Mouse (Mus musculus) B cell, adult 2 months (primary cell): ENCODE measurements around the gene Ggt1.

Experiments used
- DNase-seq, 2 experiments: peaks; one replicate each; pipeline ENCODE4 v3.0.0; 2022

Ggt1 gene

DNA sequence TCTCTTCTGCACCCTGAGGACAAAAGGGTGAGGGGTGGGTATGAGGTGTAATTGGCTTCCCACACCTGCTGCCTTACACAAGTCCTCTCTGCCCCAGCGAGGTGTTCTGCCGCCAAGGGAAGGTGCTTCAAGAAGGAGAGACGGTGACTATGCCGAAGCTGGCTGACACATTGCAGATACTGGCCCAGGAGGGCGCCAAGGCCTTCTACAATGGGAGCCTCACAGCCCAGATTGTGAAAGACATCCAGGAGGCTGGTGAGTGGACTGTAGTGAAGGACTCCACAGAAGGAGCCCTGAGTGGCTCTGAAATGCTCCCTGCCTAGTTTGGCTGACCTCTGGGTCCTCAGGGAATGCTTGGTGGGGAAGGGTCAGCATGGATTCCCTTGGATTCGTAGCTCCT, 17.7 kb downstream of the Ggt1 start:
- no peak for DNase-seq

DNA sequence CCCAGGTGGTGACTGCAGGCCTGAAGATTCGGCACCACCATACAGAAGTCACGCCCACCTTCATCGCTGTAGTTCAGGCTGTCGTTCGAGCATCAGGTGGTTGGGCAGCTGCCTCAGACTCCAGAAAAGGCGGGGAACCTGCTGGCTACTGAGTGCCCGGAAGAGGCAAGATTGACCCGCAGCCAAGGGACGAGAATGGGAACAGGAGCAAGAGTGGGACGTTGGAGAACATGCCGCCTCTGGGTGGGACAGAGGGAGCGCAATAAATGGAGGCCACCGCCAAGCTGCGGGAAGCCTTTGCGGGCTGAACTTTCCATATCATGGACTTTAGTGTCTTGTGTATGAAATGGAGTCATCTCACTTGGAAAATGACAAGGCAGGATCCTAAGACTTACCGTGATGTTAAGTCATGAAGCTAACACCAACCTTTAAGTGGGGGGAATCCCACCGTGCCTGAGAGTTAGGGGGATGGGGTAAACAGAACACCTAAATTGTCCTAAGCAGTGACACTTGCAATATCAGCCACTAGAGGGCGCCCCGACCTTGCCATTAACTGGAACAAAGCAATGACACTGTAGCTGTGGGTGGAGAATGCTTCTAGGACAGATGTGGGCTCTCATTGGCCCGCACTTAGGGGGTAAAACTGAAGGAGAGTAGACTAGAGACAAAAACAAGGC, 24.6 kb downstream of the Ggt1 start:
- DNase-seq: peak; percentile 94 to 96

DNA sequence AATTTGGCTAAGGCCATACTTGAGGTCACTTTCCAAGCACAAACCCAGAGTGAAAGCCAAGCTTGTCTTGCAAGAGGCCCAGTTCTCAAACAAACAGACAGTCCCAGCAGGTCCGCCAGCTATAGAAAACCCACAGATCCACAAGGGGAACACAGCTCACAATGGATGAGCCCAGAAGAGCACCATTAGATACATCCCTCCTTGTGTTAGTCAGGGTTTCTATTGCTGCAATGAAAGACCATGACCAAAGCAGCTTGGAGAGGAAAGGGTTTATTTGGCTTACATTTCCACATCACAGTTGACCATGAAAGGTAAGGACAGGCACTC, 25.1 kb downstream of the Ggt1 start:
- DNase-seq: no peak

DNA sequence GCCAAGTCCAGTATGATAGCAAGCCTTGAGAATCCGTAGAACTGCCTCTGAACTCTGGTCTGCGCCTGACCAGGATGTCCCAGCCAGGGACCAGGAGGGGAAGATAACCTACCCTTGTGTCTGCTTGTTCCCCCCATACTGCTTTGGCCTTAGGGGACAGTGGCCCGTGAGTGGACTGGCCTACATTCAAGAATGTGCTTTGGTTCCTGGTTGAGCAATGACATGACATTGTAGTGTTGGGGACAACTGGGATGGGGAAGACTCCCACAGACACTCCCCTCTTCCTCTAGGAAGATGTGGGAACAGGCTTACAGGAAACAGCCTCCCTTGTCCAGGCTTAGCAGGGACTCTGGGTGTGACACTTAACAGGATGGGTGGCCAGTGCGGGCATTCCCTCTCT, 26.4 kb downstream of the Ggt1 start:
- DNase-seq: no peak

DNA sequence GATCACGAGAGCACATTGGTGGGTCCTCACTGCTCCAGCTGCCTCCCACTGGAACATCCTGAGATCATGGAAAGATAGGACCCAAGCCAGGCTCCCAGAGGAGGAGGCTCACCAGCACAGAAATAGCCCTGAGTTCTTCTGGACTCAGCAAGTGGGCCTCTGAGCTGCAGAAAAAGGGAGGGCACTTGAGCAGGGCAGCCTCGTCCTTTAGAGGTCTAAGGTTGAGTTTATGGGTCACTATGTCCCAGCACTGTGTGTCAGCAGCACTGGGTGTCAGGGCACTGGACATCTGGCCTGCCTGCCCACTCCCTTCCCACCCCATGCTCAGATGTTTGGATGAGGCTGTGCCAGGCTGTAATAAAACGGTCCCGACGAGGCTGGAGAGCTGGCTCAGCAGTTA, 26.9 kb downstream of the Ggt1 start:
- no peak for DNase-seq

GRCm38 (mm10) chr10:75589129-75589528, 27.7 kb downstream of the Ggt1 start, which contains the start of gene Ggt5:
TSS of gene Ggt5 (plus strand) at chr10:75589340.
- peak in 1 of 2 experiments; percentile 13 for DNase-seq

DNA sequence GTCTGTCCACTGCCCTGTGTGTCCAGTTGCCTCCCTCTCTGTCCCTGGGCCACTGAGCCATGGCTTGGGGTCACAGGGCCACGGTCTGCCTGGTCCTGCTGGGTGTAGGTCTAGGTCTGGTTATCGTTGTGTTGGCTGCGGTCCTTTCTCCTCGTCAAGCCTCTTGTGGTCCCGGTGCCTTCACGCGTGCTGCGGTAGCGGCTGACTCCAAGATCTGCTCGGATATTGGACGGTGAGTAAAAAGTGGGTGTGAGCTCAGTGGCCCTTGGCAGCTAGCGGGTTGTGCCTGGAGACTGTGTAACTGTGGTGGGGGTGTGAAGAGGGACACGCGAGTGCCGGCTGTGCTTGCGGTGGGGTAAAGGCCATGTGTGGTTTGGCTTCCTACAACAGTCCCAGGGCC, 28.2 kb downstream of the Ggt1 start:
- peak; percentile 36 to 39 for DNase-seq

DNA sequence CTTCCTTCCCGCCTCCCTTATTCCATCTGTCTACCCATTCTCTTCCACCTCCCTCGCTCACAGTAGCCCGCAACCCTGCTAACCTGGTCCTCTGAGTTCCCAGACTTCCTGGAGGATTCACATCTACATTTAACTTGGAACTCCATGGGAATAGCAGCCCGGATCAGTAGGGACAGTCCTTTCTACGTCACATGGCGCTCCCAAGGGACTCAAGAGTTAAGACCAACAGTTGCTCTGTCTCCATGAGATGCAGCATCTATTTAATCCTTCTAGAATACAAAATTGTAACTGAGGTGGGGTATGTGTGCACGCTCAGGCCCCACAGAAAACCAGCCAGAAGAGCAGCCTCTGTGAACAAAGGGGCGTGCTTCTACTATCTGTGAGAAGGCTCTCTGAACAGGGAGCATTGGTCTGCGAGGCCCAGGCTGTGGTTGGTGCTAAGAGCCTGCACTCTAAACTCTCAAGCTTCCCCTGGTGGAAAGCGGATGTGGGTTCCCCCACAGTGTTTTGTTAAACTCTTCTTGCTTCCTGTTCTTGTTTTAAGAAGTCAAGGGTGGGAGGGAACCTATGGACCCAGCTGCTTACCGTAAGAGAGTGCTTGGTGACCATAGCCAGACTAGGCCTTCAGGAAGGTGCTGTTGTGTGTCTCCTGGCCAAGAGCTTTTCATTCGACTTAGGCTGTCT, 29.9 kb downstream of the Ggt1 start:
- peak; percentile 85 to 90 for DNase-seq

- no peak for DNase-seq
Observed at GRCm38 (mm10) chr10:75592585-75592984, 31.2 kb downstream of the Ggt1 start.

GRCm38 (mm10) chr10:75595981-75596380, 34.6 kb downstream of the Ggt1 start:
- DNase-seq: no peak

DNA sequence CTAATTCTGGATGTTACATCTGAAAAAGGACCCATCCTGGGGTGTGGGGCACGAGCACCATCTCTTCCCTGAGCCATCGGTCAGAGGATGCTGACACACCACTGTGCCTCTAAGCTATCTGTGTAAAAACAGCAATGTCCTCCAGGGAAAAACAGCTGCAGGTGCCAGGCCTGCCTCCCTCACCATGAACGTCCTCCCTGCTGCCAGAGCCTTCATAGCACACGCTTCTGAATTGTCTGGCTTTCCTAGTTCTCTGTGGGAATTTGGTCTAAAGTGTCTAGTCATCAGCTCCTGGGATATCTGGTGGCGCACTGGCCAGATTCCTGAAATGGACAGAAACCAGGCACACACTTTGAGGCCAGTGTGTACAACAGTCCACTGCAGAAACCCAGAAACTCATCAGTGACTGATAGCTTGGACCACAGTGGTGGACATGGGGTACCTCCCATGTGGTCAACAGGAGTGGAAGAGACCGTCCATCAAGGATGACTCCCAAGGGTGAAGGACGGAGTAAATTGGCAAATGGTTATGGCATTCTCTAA, 38.9 kb downstream of the Ggt1 start:
- no peak for DNase-seq

GRCm38 (mm10) chr10:75605162-75605846, 43.9 kb downstream of the Ggt1 start:
- DNase-seq: peak; percentile 64 to 69

DNA sequence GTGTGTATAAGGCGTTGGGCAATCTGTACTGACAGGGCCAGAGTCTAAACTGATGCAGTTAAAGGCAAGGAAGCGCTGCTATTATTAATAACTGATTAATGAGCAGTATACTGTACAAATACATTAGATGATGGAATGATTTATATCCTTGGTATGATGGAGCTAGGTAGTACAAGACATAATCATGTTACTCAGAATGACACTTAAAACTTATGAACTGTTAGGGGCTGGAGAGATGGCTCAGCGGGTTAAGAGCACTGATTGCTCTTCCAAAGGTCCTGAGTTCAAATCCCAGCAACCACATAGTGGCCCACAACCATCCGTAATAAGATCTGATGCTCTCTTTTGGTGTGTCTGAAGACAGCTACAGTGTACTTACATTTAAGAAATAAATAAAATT, 45.8 kb downstream of the Ggt1 start:
- DNase-seq: no peak

DNA sequence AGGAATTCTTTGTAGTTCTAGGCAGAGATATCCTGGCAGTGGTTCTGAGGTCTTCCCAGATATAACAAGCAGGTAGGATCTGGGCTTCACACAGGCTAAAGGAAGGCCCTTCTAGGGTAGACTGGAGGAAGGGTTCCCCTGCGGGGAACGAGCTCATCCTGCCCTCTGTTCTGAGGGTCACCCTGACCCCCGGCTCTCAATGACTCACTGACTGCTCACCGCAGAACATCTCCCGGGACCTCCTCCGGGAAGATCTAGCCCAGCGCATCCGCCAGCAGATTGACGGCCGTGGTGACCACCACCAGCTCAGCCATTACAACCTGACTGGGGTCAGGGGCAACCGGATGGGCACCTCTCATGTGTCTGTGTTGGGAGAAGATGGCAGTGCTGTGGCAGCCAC, 47.6 kb downstream of the Ggt1 start:
- no peak for DNase-seq

DNA sequence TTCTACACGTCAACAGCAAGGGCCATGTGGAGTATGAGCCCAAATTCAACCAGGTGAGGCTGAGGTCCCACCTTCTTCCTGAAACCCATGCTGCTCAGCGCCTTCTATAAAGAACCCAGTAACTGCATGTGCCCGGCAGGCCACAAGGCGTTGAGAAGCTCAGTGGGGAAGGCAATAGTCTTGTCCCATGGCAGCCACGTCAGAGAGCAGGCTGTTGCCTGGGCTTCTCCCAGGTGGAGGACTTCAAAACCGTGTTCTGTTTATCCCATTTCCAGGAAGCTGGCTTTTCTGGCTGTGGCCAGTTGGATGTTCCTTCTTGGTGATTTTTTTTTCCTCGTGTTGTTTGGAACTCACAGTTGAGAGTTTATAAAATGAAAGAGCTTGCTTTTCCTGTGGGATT, 49.1 kb downstream of the Ggt1 start:
- DNase-seq: no peak

GRCm38 (mm10) chr10:75616044-75616443, 54.6 kb downstream of the Ggt1 start:
- DNase-seq: no peak

DNA sequence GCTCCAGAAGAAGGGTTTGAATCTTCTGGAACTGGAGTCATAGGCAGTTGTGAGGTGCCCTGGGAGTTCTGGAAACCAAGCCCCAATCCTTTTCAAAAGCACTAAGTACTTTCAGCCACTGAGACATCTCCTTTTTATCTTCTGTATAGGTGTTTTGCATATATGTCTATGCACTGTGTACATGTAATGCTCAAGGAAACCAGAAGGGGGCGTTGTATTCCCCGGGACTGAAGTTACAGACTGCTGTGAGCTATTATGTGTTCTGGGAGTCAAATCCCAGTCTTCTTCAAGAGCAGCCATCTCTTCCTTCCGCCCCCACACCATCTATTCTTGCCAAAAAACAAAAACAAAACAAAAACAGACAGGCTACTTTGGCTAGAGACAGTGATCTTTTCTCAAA, 59.4 kb downstream of the Ggt1 start:
- DNase-seq: no peak

DNA sequence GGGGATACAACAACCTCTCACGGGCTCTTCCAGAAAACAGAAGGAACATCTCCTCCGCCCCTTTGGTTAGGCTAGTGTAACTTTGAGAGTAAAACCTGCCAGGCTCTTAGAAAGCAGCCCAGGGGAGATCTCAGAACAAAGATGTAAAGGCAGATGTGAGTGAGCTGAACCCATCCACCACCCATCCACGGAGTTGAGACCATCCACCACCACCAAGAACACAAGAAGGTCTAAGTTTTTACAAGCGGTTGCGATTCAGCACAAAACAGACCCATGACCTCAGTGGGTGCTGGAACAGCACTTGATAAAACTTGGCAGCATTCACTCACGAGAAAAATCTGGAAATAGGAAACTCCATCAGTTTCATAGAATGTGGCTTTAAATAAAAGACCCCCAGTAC, 64.5 kb downstream of the Ggt1 start:
- no peak for DNase-seq

DNA sequence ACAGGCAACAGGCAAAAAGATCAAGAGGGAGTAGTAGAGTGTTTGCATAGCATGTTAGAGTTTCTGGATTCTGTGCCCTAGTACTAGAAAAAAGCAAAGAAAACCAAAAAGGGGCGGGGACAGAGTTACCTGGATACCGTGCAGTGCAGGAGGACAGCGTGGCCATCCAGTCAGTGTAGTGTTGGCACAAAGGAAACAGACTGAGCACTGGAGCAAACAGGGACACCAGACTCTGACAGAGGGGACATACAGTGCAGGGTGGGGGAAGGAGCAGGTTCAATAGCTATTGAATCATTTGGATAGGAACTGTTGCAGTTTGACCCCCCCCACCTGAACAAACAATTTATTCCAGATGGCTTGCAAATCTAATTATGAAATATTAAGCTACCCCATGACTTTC, 65.6 kb downstream of the Ggt1 start:
- DNase-seq: no peak

DNA sequence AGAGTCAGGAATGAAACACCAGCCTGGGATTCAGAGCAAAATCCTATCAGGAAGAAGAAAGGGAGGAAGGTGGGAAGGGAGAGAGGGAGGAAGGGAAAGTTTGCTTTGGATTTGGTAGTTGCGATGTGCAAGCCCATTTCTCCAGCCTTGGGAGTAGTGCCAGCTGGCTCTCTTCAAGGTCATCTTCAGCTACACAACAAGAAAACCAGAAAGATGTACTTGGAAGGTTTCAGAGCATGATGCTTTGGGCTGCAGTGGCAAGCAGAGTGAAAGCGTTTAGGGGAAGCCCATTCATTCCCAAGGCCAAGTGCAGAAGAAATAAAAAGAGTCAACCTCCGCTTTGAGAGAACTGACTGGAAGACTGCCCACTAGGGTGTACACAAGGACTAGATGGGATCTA, 66.1 kb downstream of the Ggt1 start:
- DNase-seq: no peak

- DNase-seq: no peak
Observed at GRCm38 (mm10) chr10:75632633-75633032, 71.2 kb downstream of the Ggt1 start.

DNA sequence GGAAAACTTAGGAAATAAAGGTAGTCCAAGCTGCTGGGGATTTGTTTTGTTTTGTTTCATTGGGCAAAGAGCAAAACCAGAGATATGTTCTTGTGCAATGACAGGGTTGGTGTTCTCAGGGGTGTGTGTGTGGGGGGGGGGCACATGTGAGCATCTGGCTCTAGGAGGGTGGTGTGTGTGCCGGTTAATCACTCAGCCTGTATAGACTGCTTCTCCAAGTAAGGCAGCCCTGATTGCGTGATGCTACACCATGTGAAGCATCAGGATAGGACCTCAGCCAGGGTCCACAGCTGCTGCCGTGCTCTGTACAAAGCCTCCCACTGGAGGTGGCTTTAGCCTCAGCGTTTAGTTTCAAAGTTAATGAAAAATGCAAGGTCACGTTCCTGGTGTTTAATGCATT, 71.6 kb downstream of the Ggt1 start:
- no peak for DNase-seq

DNA sequence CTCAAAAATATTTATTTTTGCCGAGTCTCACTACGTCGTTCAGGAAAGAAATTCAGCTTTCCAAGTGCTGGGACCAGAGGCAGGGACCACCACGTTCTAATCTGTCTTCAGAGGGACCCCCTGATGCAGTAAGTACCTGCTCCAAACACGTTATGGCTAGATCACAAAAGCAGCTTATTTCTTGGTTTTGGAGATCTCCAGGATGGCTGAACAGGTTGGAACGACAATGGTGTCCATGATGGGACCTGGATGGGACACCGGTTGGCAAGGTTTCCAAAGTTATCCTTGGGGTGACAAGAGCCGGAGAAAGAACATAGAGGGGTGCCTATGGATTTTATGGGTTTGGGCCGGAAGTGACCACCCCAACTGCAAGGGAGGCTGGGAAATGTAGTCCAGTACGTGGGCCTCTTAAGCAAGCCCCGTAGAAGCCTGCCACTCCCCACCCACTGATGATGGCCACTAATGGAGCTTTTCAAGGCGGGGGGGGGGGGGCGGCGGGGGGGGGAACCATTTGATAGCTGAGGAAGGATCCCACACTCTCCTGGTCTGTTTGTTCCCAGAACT, 72.3 kb downstream of the Ggt1 start:
- DNase-seq: no peak

DNA sequence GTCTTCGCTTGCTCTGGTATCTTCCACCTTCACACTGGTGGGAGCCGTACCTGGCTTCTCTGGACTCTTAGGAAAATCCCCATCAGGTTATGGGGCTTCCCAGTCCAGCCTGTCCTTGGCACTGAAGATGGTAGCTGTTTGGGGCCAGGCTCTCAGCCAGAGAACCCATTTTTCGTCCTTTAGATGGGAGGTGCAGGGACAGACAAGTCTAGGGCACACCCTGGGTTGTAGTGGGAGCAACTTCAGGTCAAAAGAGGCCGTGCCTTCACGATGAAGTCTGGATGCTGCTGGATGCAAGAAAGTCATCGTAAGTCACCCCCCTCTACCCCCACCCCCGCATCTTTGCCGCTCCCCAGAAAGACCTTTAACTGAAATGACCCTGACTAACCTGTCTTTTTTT, 73.2 kb downstream of the Ggt1 start:
- DNase-seq: no peak
